Mouse (Mus musculus): ENCODE results near the gene Slc23a2. TPM values are rescaled to one million over a fixed set of nuclear protein-coding genes. Genes with fewer than 3 reads are reported as not detected.

Gene Slc23a2
- polyA plus RNA-seq, 1 experiment from 2014 or later = 14.5 TPM

DNA sequence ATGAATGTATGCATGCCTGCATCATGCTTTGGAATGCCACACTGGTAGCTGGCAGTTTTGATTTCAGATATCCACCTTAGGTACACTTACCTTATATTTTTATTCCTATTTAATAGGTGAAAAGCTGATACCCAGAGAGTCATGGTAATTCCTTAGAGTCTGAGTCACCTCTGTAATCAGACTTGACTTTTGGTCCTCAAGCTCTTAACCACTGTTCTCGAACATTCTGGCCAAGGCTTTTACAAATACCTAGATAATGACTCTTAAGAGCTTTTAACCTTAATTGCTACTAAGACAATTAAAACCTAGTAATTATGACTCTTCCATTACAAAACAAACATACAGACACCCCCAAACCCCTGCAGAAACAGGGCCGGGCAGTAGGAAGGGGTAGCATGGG, 51.2 kb downstream of the Slc23a2 start:
- H3K36me3 ChIP-seq = peaks cover 29% of the 10 kb centered on the region
- H3K27me3 ChIP-seq = no peaks in the 10 kb centered on the region
- no peak overlapping the region for H3K27ac ChIP-seq
- ATAC-seq (replicated peaks; ENCODE audit: low FRiP score) = no peak
- no peaks in the 10 kb centered on the region for H3K9me3 ChIP-seq (replicated peaks)
- WGBS = 77% methylated on average over 2 of the region's 2 CpGs
- no peak overlapping the region for H3K9ac ChIP-seq
- peaks cover 37% of the 10 kb centered on the region for H3K4me1 ChIP-seq
- no peak overlapping the region for H3K4me2 ChIP-seq
- H3K4me3 ChIP-seq (replicated peaks) = no peak overlapping the region

DNA sequence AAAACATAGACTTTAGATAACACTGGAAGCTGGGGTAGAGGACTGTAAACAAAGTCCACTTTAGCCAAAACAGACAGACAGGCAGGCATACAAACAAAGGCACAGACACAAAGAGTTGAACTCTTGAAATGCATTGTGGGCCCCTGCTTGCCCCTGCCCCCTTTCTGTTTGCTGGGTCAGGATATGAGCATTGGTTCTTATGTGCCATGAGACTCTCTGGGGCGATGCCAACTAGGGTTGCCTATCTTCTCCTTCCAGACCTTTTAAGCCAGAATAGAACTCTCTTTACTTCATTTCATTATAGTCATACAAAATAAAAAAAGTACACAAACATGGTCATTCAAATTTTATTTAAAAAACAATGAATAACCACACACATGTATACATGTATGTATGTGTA, 51.6 kb downstream of the Slc23a2 start:
- Histone ChIP-seq H3K9ac (no peak overlapping the region), H3K9me3 (replicated peaks) (no peaks in the 10 kb centered on the region), H3K27me3 (no peaks in the 10 kb centered on the region), H3K4me3 (replicated peaks) (no peak overlapping the region), H3K36me3 (peaks cover 31% of the 10 kb centered on the region), H3K4me2 (no peak overlapping the region), H3K27ac (no peak overlapping the region), H3K4me1 (peaks cover 33% of the 10 kb centered on the region)
- ATAC-seq (replicated peaks; ENCODE audit: low FRiP score) = no peak
- WGBS = 100% methylated on average over 1 of the region's 1 CpGs

DNA sequence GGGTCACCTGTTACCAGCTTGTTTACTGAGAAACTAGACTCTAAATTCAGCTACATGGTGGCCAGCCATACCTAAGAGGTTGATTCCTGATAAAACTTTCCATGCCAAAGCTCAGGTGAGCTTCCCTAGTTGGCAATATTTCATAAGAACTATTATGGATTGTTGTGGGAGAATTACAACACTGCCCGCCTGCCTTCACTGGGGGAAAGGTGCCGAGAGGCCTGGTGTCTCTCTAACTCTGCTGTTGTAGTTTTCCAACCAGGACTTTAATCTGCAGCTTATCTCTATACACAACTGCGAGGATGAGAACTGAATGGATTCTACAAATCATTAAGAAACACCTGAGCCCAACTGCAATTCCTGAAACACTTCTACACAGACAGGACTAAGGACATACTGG, 52.2 kb downstream of the Slc23a2 start:
- Histone ChIP-seq H3K9ac (no peak overlapping the region), H3K27me3 (no peaks in the 10 kb centered on the region), H3K4me2 (no peak overlapping the region), H3K4me3 (replicated peaks) (no peak overlapping the region), H3K36me3 (peaks cover 34% of the 10 kb centered on the region), H3K4me1 (peaks cover 30% of the 10 kb centered on the region), H3K27ac (no peak overlapping the region), H3K9me3 (replicated peaks) (no peaks in the 10 kb centered on the region)
- ATAC-seq (replicated peaks; ENCODE audit: low FRiP score) = no peak
- WGBS = 91% methylated on average over 3 of the region's 3 CpGs

DNA sequence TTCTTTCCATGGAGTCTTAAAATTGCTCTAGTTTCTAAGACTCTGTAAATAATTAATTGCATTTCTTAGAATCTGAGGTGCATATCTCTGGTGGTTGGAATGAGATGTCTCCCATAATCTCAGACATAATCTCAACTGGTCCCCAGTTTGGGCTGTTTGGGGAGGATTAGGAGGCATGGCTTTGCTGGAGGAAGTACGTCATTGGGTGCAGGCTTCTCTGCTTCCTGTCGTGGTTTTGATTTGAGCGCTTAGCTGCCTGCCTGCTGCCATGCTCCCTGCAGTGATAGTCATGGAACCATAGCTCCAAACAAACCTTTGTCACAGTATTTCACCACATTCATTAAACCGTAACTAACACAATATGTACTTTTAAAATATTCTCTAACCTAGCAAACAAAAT, 53.2 kb downstream of the Slc23a2 start:
- no peaks in the 10 kb centered on the region for H3K9me3 ChIP-seq (replicated peaks)
- H3K4me2 ChIP-seq = no peak overlapping the region
- H3K36me3 ChIP-seq = peaks cover 43% of the 10 kb centered on the region
- no peak overlapping the region for H3K27ac ChIP-seq
- no peak overlapping the region for H3K9ac ChIP-seq
- no peak for ATAC-seq (replicated peaks; ENCODE audit: low FRiP score)
- H3K4me3 ChIP-seq (replicated peaks) = no peak overlapping the region
- WGBS = 78% methylated on average over 4 of the region's 4 CpGs
- H3K27me3 ChIP-seq = no peaks in the 10 kb centered on the region
- peaks cover 24% of the 10 kb centered on the region for H3K4me1 ChIP-seq

DNA sequence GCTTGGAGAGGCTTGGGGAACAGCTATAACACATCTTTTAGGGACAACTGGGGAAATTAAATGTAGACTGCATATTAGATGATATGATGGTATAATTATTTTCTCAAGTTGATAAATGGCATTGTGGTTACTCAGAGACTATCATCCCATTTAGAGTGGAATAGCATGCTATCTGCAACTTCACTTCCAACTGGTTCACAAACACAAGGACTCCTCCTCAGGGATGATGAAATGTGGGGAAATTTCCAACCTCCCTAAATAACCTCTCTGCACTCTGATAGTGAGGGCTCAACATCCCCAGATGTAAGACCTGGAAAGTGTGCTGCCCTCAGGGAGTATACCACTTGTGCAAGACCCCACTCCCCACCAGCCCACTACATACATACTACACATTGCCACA, 60.1 kb downstream of the Slc23a2 start:
- H3K27me3 ChIP-seq = no peaks in the 10 kb centered on the region
- H3K4me2 ChIP-seq = no peak overlapping the region
- ATAC-seq (replicated peaks; ENCODE audit: low FRiP score) = no peak

DNA sequence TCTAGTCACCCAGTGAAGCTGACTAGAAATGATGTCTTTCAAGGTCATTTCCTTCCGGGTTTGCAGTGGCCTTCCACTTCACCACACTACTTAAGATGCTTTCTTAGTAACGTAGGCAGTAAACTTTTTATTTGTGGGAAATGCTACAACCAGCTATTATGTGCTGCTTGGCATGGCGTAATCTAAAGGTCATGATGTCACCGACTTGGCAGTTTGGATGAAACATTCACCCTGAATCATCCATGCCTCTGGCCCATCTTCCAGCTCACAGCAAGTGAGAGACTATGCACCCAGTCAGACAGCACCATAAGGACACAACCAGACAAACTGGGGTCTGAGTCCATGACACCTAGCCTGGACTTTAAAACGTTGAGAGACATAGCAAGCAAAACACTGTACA, 60.5 kb downstream of the Slc23a2 start:
- ATAC-seq (replicated peaks; ENCODE audit: low FRiP score) = no peak
- WGBS = 87% methylated on average over 5 of the region's 5 CpGs
- no peak overlapping the region for H3K4me2 ChIP-seq
- H3K9me3 ChIP-seq (replicated peaks) = no peaks in the 10 kb centered on the region
- H3K36me3 ChIP-seq = peaks cover 58% of the 10 kb centered on the region
- H3K4me1 ChIP-seq = no peaks in the 10 kb centered on the region
- no peak overlapping the region for H3K27ac ChIP-seq
- no peak overlapping the region for H3K4me3 ChIP-seq (replicated peaks)
- H3K9ac ChIP-seq = no peak overlapping the region
- H3K27me3 ChIP-seq = no peaks in the 10 kb centered on the region

More for the DNA sequence above, 60.1 kb downstream of the Slc23a2 start:
- Histone ChIP-seq H3K36me3 (peaks cover 58% of the 10 kb centered on the region), H3K9me3 (replicated peaks) (no peaks in the 10 kb centered on the region), H3K9ac (no peak overlapping the region), H3K4me1 (peaks cover 1% of the 10 kb centered on the region), H3K27ac (no peak overlapping the region), H3K4me3 (replicated peaks) (no peak overlapping the region)

DNA sequence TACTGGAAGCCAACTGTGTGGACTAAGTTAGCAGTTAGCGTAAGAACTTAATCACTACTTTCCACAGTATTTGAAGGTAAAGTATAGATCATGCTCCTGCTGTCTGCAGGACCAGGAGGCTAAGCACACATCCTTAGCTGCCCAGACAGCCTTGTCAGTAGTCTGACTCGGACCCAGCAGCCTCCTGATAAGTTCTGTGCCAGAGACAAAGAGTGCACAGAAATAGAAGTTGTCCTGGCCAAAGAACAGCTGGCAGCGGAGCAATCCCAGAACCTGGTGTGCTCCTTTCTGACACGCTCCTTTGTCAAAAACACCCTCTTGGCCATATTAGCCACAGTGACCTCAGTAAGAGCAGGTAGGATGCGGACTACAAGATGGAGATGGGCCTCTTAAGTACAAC, 65.8 kb downstream of the Slc23a2 start:
- 92% methylated on average over 5 of the region's 5 CpGs for WGBS

DNA sequence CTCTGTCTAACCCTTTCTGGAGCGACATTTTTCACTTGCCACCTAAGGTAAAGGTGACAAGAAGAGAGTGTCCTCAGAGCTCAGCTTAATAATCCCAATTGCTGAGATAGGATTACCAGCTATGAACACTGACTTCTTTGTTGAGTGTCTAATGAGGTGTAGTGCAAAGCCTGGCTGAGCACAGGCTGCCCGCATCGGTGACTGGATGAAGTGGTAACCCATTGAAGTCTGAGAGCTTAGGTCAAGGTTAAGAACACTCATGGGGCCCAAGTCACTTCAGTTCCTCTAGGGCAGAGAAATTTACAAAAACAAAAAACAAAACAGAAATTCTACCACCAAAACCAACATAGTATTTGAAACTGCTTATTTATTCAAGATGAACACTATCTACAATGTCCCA, 71.9 kb downstream of the Slc23a2 start:
- H3K9ac ChIP-seq = no peak overlapping the region
- H3K27me3 ChIP-seq = no peaks in the 10 kb centered on the region
- WGBS = 47% methylated on average over 3 of the region's 3 CpGs
- no peak overlapping the region for H3K4me2 ChIP-seq
- peaks cover 8% of the 10 kb centered on the region for H3K4me1 ChIP-seq
- H3K9me3 ChIP-seq (replicated peaks) = no peaks in the 10 kb centered on the region
- H3K4me3 ChIP-seq (replicated peaks) = no peak overlapping the region
- H3K27ac ChIP-seq = 0 out of 2 replicates have a peak overlapping the region, but pooled peaks have one; percentile 9
- ATAC-seq (replicated peaks; ENCODE audit: low FRiP score) = peak; percentile 75
- peaks cover 35% of the 10 kb centered on the region for H3K36me3 ChIP-seq

More for the DNA sequence above, 65.8 kb downstream of the Slc23a2 start:
- Histone ChIP-seq H3K9ac (no peak overlapping the region), H3K27me3 (no peaks in the 10 kb centered on the region), H3K4me2 (no peak overlapping the region), H3K9me3 (replicated peaks) (no peaks in the 10 kb centered on the region), H3K36me3 (peaks cover 38% of the 10 kb centered on the region), H3K27ac (no peak overlapping the region), H3K4me1 (no peaks in the 10 kb centered on the region), H3K4me3 (replicated peaks) (no peak overlapping the region)
- ATAC-seq (replicated peaks; ENCODE audit: low FRiP score) = no peak

DNA sequence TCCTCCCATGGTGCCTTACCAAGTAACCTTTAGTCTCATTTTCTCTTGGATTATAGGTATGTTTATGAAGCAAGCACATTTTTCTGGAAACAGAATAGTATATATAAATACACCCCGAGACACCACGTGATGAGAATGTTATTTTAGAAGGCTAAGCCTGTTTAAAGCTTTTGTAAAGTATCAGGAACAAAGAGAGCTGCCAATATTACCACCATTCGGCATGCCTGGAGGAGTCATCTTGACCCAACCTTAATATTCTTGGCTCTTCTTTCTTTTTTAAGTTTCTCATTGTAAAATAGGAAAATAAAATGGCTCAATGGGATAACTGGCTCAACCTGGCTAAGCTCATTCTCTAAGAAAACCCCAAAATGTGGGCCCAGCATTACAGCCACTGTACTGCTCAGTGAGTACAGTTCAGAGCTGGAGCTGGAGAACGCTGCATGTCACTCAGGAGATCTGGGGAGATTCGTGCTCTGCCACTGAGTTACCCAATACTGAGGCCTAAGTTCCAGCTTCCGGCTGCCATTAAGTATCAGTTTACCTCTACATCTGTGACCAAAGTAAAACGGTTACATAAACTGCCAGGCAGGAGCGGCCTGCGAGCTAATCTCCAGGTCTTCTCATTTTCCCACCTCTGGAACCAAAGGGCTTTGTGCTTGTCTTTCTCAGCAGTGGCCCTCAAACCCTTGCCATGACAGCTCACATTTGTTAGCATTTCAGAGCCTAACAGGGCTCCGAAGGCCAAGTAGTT, 74.7 kb downstream of the Slc23a2 start:
- ATAC-seq (replicated peaks; ENCODE audit: low FRiP score) = no peak
- WGBS = 60% methylated on average over 10 of the region's 10 CpGs

DNA sequence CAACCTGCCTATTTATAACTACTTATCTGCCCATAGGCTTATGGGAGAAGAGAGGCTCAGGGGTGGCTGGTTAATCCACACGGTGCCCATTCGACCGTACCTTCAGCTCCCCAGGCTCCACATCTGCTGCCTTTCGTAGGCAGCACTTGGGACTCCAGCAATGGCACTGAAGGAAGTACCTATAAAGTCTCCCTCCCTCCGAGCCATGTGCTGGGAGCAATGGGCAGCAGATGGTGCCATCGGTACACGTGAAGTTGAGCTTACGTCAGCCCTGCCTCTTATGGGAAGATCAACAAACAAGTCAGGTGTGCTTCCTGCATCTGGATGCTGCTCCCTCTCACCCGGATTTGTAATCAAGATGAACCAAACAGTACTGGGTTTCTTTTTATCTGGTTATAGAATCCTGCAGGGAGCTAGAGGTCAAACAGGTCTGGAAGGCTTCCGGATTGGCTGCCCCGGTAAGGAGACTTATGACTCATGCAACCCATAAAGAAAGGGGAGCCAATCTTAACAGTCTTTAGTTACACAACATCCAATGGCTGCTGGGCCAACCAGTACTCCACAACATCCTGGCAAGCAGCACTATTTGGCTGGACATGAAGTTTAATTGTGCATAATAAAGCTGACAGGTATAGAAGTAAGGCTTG, 80.6 kb downstream of the Slc23a2 start:
- no peaks in the 10 kb centered on the region for H3K27me3 ChIP-seq
- peaks cover 14% of the 10 kb centered on the region; the same call in 1 of the 2 replicates for H3K4me1 ChIP-seq
- 43% methylated on average over 11 of the region's 11 CpGs for WGBS
- H3K4me3 ChIP-seq (replicated peaks) = no peak overlapping the region
- H3K9ac ChIP-seq = no peak overlapping the region
- peak; percentile 57 for ATAC-seq (replicated peaks; ENCODE audit: low FRiP score)
- no peak overlapping the region for H3K4me2 ChIP-seq
- H3K36me3 ChIP-seq = peaks cover 27% of the 10 kb centered on the region
- no peaks in the 10 kb centered on the region for H3K9me3 ChIP-seq (replicated peaks)
- peak overlapping the region; percentile 27; the same call in 1 of the 2 replicates for H3K27ac ChIP-seq

More for the DNA sequence above, 74.7 kb downstream of the Slc23a2 start:
- Histone ChIP-seq H3K9me3 (replicated peaks) (no peaks in the 10 kb centered on the region), H3K4me2 (no peak overlapping the region), H3K4me3 (replicated peaks) (no peak overlapping the region), H3K9ac (no peak overlapping the region), H3K4me1 (peaks cover 8% of the 10 kb centered on the region), H3K36me3 (peaks cover 28% of the 10 kb centered on the region), H3K27ac (no peak overlapping the region), H3K27me3 (no peaks in the 10 kb centered on the region)

DNA sequence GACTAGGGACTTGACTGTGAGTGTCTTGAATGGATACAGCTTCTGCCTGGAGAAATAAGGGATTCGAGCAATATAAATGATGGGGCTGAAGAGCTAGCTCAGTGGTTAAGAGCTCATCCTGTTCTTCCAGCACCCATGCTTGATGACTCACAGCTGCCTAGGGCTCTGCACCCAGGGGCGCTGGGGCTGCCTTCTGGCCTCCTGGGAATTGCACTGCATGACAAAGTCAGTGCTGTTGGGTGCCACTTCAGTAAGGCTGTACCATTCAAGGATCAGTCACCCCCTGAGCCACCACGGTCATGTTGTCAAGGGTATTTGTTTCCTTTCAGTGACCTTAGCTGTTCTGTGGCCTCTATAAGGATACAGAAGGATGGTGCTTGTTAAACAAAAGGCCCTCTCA, 81.1 kb downstream of the Slc23a2 start:
- WGBS = 70% methylated on average over 3 of the region's 3 CpGs
- H3K9ac ChIP-seq = no peak overlapping the region
- H3K9me3 ChIP-seq (replicated peaks) = no peaks in the 10 kb centered on the region
- H3K4me2 ChIP-seq = no peak overlapping the region
- no peaks in the 10 kb centered on the region for H3K27me3 ChIP-seq
- H3K4me1 ChIP-seq = peaks cover 14% of the 10 kb centered on the region; the same call in 1 of the 2 replicates
- peaks cover 32% of the 10 kb centered on the region for H3K36me3 ChIP-seq
- H3K27ac ChIP-seq = peak overlapping the region; percentile 27; the same call in 1 of the 2 replicates
- ATAC-seq (replicated peaks; ENCODE audit: low FRiP score) = peak; percentile 27; the same call in 1 of the 2 replicates
- no peak overlapping the region for H3K4me3 ChIP-seq (replicated peaks)

DNA sequence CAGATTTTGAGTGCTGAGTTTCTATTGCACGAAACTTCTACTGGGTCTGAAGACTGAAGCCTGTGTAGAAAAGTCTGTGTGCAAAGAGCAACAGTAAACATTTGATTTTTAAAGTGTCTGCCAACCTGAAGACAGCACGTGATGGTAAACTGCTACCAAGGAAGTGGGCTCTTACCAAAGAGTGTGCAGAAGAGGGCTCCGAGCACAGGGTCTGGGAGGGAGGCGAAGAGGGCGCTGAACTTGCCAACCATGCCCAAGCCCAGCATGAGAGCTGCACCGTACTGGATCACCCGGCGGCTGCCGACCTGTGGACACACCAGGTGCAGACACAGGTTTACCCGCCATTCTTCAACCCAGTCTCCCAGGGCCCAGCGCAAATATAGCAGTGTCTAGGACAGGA, 83.0 kb downstream of the Slc23a2 start:
- H3K4me2 ChIP-seq = no peak overlapping the region
- peaks cover 14% of the 10 kb centered on the region; the same call in 1 of the 2 replicates for H3K4me1 ChIP-seq
- WGBS = 95% methylated on average over 11 of the region's 11 CpGs
- no peaks in the 10 kb centered on the region for H3K27me3 ChIP-seq
- no peak overlapping the region for H3K9ac ChIP-seq
- no peak for ATAC-seq (replicated peaks; ENCODE audit: low FRiP score)
- H3K27ac ChIP-seq = no peak overlapping the region
- H3K36me3 ChIP-seq = peaks cover 49% of the 10 kb centered on the region
- H3K9me3 ChIP-seq (replicated peaks) = no peaks in the 10 kb centered on the region
- no peak overlapping the region for H3K4me3 ChIP-seq (replicated peaks)
